Mouse (Mus musculus) mesoderm, embryonic 11.5 days (tissue): ENCODE data around the gene Cacnb1.

Experiments
- DNase-seq: peaks from one replicate; pipeline ENCODE4 v3.0.0-alpha.2; 2012; ENCODE audit warnings: low read depth, low spot score

The Cacnb1 gene

GRCm38 (mm10) chr11:98040975-98041374 lies 18.1 kb upstream of the Cacnb1 start:
- DNase-seq, result no peak

GRCm38 (mm10) chr11:98037871-98038270 lies 15.0 kb upstream of the Cacnb1 start:
- no peak for DNase-seq

- DNase-seq, result peak; percentile 79
Observed at GRCm38 (mm10) chr11:98035977-98036377, 13.1 kb upstream of the Cacnb1 start.

GRCm38 (mm10) chr11:98034840-98035239 lies 12.0 kb upstream of the Cacnb1 start:
- peak; percentile 59 for DNase-seq

GRCm38 (mm10) chr11:98034061-98034460 lies 11.2 kb upstream of the Cacnb1 start:
- DNase-seq, result no peak

- DNase-seq, result peak; percentile 87
Observed at GRCm38 (mm10) chr11:98031443-98031770, 8.6 kb upstream of the Cacnb1 start.

GRCm38 (mm10) chr11:98030701-98031442 lies 8.0 kb upstream of the Cacnb1 start:
- DNase-seq, result no peak

- DNase-seq, result no peak
Observed at GRCm38 (mm10) chr11:98027785-98028184, 5.0 kb upstream of the Cacnb1 start.

- DNase-seq, result no peak
Observed at GRCm38 (mm10) chr11:98027297-98027688, 4.5 kb upstream of the Cacnb1 start.

GRCm38 (mm10) chr11:98026570-98027296 lies 3.9 kb upstream of the Cacnb1 start, which contains the start of gene Rpl19:
TSS of gene Rpl19 (plus strand) at chr11:98026710.
- peak; percentile 96 for DNase-seq

- no peak for DNase-seq
Observed at GRCm38 (mm10) chr11:98026248-98026569, 3.4 kb upstream of the Cacnb1 start.

GRCm38 (mm10) chr11:98024516-98024915 lies 1.7 kb upstream of the Cacnb1 start:
- DNase-seq, result no peak

GRCm38 (mm10) chr11:98022253-98022554 lies 630 bp downstream of the Cacnb1 start:
- no peak for DNase-seq

GRCm38 (mm10) chr11:98021565-98022252 lies 1.1 kb downstream of the Cacnb1 start:
- DNase-seq, result peak; percentile 50

- no peak for DNase-seq
Observed at GRCm38 (mm10) chr11:98021118-98021517, 1.7 kb downstream of the Cacnb1 start.

- no peak for DNase-seq
Observed at GRCm38 (mm10) chr11:98020710-98021109, 2.1 kb downstream of the Cacnb1 start.

GRCm38 (mm10) chr11:98019883-98020610 lies 2.8 kb downstream of the Cacnb1 start:
- DNase-seq, result no peak

GRCm38 (mm10) chr11:98018858-98019641 lies 3.8 kb downstream of the Cacnb1 start:
- DNase-seq, result no peak

GRCm38 (mm10) chr11:98018222-98018621 lies 4.6 kb downstream of the Cacnb1 start:
- no peak for DNase-seq

- no peak for DNase-seq
Observed at GRCm38 (mm10) chr11:98016824-98017223, 6.0 kb downstream of the Cacnb1 start.

GRCm38 (mm10) chr11:98016177-98016576 lies 6.7 kb downstream of the Cacnb1 start:
- DNase-seq, result no peak
